Mouse (Mus musculus): ENCODE results near the gene F2rl2.

DNA sequence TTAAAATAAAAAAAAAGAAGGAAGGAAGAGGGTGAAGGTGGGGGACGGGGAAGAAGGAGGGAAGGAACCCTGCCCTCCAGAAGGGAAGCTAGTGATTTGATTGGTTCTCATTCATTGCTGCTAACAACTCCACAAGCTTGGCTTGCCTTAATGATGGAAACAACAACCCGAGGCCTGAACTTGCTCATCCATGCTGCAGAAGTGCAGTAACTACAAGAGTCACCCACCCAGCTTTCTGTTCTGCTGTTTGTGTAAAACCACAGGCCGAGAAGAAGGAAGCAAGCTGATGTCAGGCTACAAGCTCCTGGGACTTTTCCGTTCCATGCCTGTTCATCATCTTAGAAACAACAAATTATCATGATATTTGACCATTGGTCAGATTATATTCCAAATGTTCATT lies 18.7 kb downstream of the F2rl2 start:
- no peak for TF ChIP-seq POLR2A (IDR thresholded peaks at IDR 0.05; ENCODE audit: insufficient read depth, low read depth, low read length)
- no peak for TF ChIP-seq CTCF (IDR thresholded peaks at IDR 0.05; ENCODE audit: insufficient read depth, low read depth, low read length)

All from olfactory bulb, adult 2 months (tissue).